Mouse (Mus musculus) liver, adult 2 months (tissue): ENCODE measurements at regions not wholly inside any gene's neighbourhood (a gene's known extent, or its start where the extent isn't known, plus 50 kb on each side); places are given as distances from the start of the nearest gene placed in this dataset.
"Not testable (repeated sequence)": the region's sequence is repeated elsewhere in the genome, so short reads cannot be mapped to it uniquely, and the experiment has no call there.

Source experiments
- DNase-seq: peaks from one replicate; pipeline ENCODE4 v3.0.0-alpha.2; 2011; ENCODE audit warnings: low read depth, low spot score; ENCODE audit errors: extremely low read depth
- H3K27ac ChIP-seq: fragments of 200-500 bp; replicated peaks from 2 replicates; pipeline ENCODE4 v1.5.1; 2012; ENCODE audit warnings: low read depth, mild to moderate bottlenecking, control low read depth, inconsistent platforms, low read length; ENCODE audit not compliant: insufficient read depth
- H3K27me3 ChIP-seq: fragments of 200-500 bp; 2 replicates; pipeline ENCODE4 v1.6.1; 2012; ENCODE audit warnings: mild to moderate bottlenecking, moderate library complexity, low read length, inconsistent platforms; ENCODE audit not compliant: control insufficient read depth, insufficient read depth
- H3K36me3 ChIP-seq: fragments of 200-500 bp; 2 replicates; pipeline ENCODE4 v1.6.1; 2012; ENCODE audit warnings: low read length, inconsistent platforms; ENCODE audit not compliant: control insufficient read depth, insufficient read depth
- H3K4me1 ChIP-seq: fragments of 200-500 bp; 2 replicates; pipeline ENCODE4 v1.6.1; 2011; ENCODE audit warnings: low read length; ENCODE audit not compliant: control insufficient read depth, insufficient read depth
- H3K4me3 ChIP-seq: fragments of 200-500 bp; 2 replicates; pipeline ENCODE4 v1.5.1; 2011; ENCODE audit warnings: low read depth, mild to moderate bottlenecking, control low read depth, low read length, moderate library complexity; ENCODE audit not compliant: insufficient read depth
- H3K79me2 ChIP-seq: fragments of 200-500 bp; 2 replicates; pipeline ENCODE4 v1.6.1; 2012; ENCODE audit warnings: inconsistent platforms, mild to moderate bottlenecking, low read length, moderate library complexity; ENCODE audit not compliant: control insufficient read depth, insufficient read depth
- H3K9ac ChIP-seq: fragments of 200-500 bp; 2 replicates; pipeline ENCODE4 v1.6.1; 2012; ENCODE audit warnings: low read depth, mild to moderate bottlenecking, control low read depth, inconsistent platforms, low read length
- CTCF ChIP-seq: fragments of 200-500 bp; IDR thresholded peaks from 2 replicates; pipeline ENCODE4 v1.5.1; 2011; ENCODE audit warnings: low read depth, low read length, control low read depth
- POLR2A ChIP-seq: fragments of 200-500 bp; IDR thresholded peaks from 2 replicates; pipeline ENCODE4 v1.6.1; 2011; ENCODE audit warnings: low read length, control low read depth; ENCODE audit not compliant: insufficient read depth; ENCODE audit errors: extremely low read depth
- WGBS: fragments of 180-500 bp; shearing (Covaris S2); methylation state at CpG from one replicate; pipeline ENCODE4 v1.1.7; 2018; 5-methylcytosine and 5-hydroxymethylcytosine counted together

- H3K9ac ChIP-seq = no peak overlapping the region
- no peak overlapping the region for H3K27ac ChIP-seq
- no peak for TF ChIP-seq CTCF
- no peak for TF ChIP-seq POLR2A
- WGBS = 97% methylated on average over 7 of the region's 7 CpGs
- H3K4me3 ChIP-seq = no peak overlapping the region
- H3K36me3 ChIP-seq = peaks cover 1% of the 10 kb centered on the region; the same call in 1 of the 2 replicates
- H3K4me1 ChIP-seq = no peaks in the 10 kb centered on the region
- no peaks in the 10 kb centered on the region for H3K27me3 ChIP-seq
- DNase-seq = no peak
- H3K79me2 ChIP-seq = no peaks in the 10 kb centered on the region
Measured at GRCm38 (mm10) chrX:50607636-50608035, 179.3 kb upstream of the Olfr1324 start.

- not testable (repeated sequence) for H3K9ac ChIP-seq, H3K27me3 ChIP-seq, H3K4me1 ChIP-seq, H3K79me2 ChIP-seq, H3K4me3 ChIP-seq, H3K27ac ChIP-seq, H3K36me3 ChIP-seq, DNase-seq
- WGBS = 66% methylated on average over 2 of the region's 2 CpGs
Measured at GRCm38 (mm10) chrX:50605517-50605916, 177.2 kb upstream of the Olfr1324 start.

GRCm38 (mm10) chrX:50604995-50605394 is 176.7 kb upstream of the Olfr1324 start:
- H3K27ac ChIP-seq, H3K79me2 ChIP-seq, H3K4me3 ChIP-seq, DNase-seq, H3K4me1 ChIP-seq, H3K27me3 ChIP-seq, H3K36me3 ChIP-seq, H3K9ac ChIP-seq: not testable (repeated sequence)
- WGBS = 91% methylated on average over 4 of the region's 4 CpGs

GRCm38 (mm10) chrX:50602881-50603280 is 174.6 kb upstream of the Olfr1324 start:
- not testable (repeated sequence) for H3K27me3 ChIP-seq, H3K27ac ChIP-seq, H3K9ac ChIP-seq, H3K79me2 ChIP-seq, H3K36me3 ChIP-seq, H3K4me1 ChIP-seq, H3K4me3 ChIP-seq, DNase-seq
- WGBS = 81% methylated on average over 3 of the region's 3 CpGs

GRCm38 (mm10) chrX:50602461-50602875 is 174.2 kb upstream of the Olfr1324 start:
- not testable (repeated sequence) for DNase-seq, H3K9ac ChIP-seq, H3K4me3 ChIP-seq, H3K4me1 ChIP-seq, H3K27me3 ChIP-seq, H3K36me3 ChIP-seq, H3K79me2 ChIP-seq, H3K27ac ChIP-seq
- WGBS = 93% methylated on average over 9 of the region's 9 CpGs

GRCm38 (mm10) chrX:50600262-50600661 is 172.0 kb upstream of the Olfr1324 start:
- not testable (repeated sequence) for DNase-seq, H3K27me3 ChIP-seq, H3K79me2 ChIP-seq, H3K27ac ChIP-seq, H3K4me1 ChIP-seq, H3K9ac ChIP-seq, H3K4me3 ChIP-seq, H3K36me3 ChIP-seq
- WGBS = 93% methylated on average over 3 of the region's 3 CpGs

GRCm38 (mm10) chrX:50599780-50600179 is 171.5 kb upstream of the Olfr1324 start:
- H3K27ac ChIP-seq = no peak overlapping the region
- H3K9ac ChIP-seq = no peak overlapping the region
- peaks cover 6% of the 10 kb centered on the region; the same call in 1 of the 2 replicates for H3K36me3 ChIP-seq
- H3K4me1 ChIP-seq = no peaks in the 10 kb centered on the region
- no peak overlapping the region for H3K4me3 ChIP-seq
- WGBS = 100% methylated on average over 4 of the region's 4 CpGs
- H3K27me3 ChIP-seq = no peaks in the 10 kb centered on the region
- DNase-seq = no peak
- no peak for TF ChIP-seq CTCF
- no peak for TF ChIP-seq POLR2A
- no peaks in the 10 kb centered on the region for H3K79me2 ChIP-seq

- H3K27me3 ChIP-seq, H3K9ac ChIP-seq, H3K4me1 ChIP-seq, DNase-seq, H3K79me2 ChIP-seq, H3K4me3 ChIP-seq, H3K27ac ChIP-seq: not testable (repeated sequence)
- WGBS = 95% methylated on average over 3 of the region's 3 CpGs
- H3K36me3 ChIP-seq = peaks cover 12% of the 10 kb centered on the region; the same call in 1 of the 2 replicates
Measured at GRCm38 (mm10) chrX:50597626-50598025, 169.3 kb upstream of the Olfr1324 start.
